Mouse (Mus musculus): ENCODE results near the gene Anapc4. TPM values are rescaled to one million over a fixed set of nuclear protein-coding genes. Genes with fewer than 3 reads are reported as not detected.
A peak's percentile ranks its signal among the peaks of the same experiment; 100 is the strongest.

Gene Anapc4
- polyA plus RNA-seq, 1 experiment, result 148 TPM

DNA sequence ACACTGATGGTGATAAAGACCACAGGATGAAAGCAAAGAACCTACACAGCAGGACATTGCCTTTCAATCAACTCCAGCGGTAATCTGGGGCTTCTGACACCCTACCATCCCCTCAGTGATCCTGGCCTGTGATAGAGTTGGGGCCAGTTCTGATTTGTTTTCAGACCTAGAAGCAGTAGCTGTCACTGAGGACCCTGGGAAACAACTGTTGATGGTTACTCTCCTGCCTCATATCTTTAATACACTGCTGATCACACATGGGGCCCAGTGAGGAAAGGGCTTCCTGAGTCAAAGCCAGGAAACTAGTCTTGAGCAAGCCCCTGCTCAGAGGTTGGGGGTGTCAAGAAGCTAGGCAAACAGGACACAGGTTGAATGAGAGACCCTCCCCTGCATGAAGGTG lies 37.6 kb downstream of the Anapc4 start:
- TF ChIP-seq POLR2A (IDR thresholded peaks at IDR 0.05; ENCODE audit: borderline replicate concordance, extremely low read depth, insufficient read depth, insufficient read length, poor library complexity, severe bottlenecking) (no peak), CTCF (IDR thresholded peaks at IDR 0.05; ENCODE audit: borderline replicate concordance, extremely low read depth, insufficient read depth, insufficient read length) (no peak)
- no peak for DNase-seq (ENCODE audit: low read depth)

GRCm38 (mm10) chr5:52871986-52872385 lies 38.2 kb downstream of the Anapc4 start:
- DNase-seq (ENCODE audit: low read depth), result no peak
- no peak for TF ChIP-seq CTCF (IDR thresholded peaks at IDR 0.05; ENCODE audit: borderline replicate concordance, extremely low read depth, insufficient read depth, insufficient read length)
- no peak for TF ChIP-seq POLR2A (IDR thresholded peaks at IDR 0.05; ENCODE audit: borderline replicate concordance, extremely low read depth, insufficient read depth, insufficient read length, poor library complexity, severe bottlenecking)

GRCm38 (mm10) chr5:52878847-52879246 lies 45.0 kb downstream of the Anapc4 start:
- peak; percentile 88 for DNase-seq (ENCODE audit: low read depth)

DNA sequence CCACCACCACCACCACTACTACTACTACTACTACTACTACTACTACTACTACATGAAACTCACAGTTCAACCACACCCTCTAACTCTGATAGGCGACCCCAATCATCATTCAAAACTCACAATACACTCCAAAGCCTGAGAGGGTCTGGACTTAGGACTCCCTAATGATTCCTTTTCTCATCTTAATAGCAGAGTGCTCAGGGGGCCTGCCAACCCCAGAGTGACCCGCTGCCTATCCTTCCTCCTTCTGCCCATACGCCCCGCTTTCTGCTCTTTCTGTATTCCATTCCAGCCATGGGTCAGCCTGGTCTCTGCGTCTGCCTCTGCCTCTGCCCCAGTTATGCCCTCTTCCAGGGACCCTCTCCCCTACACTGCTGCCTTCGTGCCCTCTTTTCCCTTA lies 46.1 kb downstream of the Anapc4 start:
- TF ChIP-seq CTCF (IDR thresholded peaks at IDR 0.05; ENCODE audit: borderline replicate concordance, extremely low read depth, insufficient read depth, insufficient read length) (no peak), POLR2A (IDR thresholded peaks at IDR 0.05; ENCODE audit: borderline replicate concordance, extremely low read depth, insufficient read depth, insufficient read length, poor library complexity, severe bottlenecking) (no peak)
- DNase-seq (ENCODE audit: low read depth), result no peak

More at GRCm38 (mm10) chr5:52878847-52879246, 45.0 kb downstream of the Anapc4 start:
- TF ChIP-seq CTCF (IDR thresholded peaks at IDR 0.05; ENCODE audit: borderline replicate concordance, extremely low read depth, insufficient read depth, insufficient read length) (peak; percentile 85), POLR2A (IDR thresholded peaks at IDR 0.05; ENCODE audit: borderline replicate concordance, extremely low read depth, insufficient read depth, insufficient read length, poor library complexity, severe bottlenecking) (no peak)

- no peak for TF ChIP-seq POLR2A (IDR thresholded peaks at IDR 0.05; ENCODE audit: borderline replicate concordance, extremely low read depth, insufficient read depth, insufficient read length, poor library complexity, severe bottlenecking)
- TF ChIP-seq CTCF (IDR thresholded peaks at IDR 0.05; ENCODE audit: borderline replicate concordance, extremely low read depth, insufficient read depth, insufficient read length), result no peak
- DNase-seq (ENCODE audit: low read depth), result no peak
Measured at GRCm38 (mm10) chr5:52882446-52882845, 48.6 kb downstream of the Anapc4 start.

DNA sequence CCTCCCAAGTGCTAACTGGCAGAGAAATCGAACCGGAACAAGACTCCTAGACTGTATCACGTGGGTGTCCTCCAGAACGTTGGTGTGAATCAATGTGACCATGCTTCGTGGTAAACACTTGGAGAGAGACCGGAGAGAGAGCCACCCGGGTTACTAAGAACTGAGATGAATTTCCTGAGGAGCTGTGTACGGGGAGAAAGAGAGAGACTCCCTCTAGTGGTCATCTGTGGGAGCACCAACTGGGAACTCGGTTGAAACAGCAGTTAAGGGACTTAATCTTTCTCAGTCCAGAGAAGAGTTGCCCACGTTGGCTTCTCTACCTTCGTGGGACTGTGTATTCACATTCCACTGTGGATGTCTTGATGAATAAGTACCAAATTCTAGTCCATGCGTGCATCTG lies 53.3 kb downstream of the Anapc4 start:
- peak; percentile 59 for DNase-seq (ENCODE audit: low read depth)
- peak; percentile 65; the same call in 1 of the 2 replicates for TF ChIP-seq CTCF (IDR thresholded peaks at IDR 0.05; ENCODE audit: borderline replicate concordance, extremely low read depth, insufficient read depth, insufficient read length)
- no peak for TF ChIP-seq POLR2A (IDR thresholded peaks at IDR 0.05; ENCODE audit: borderline replicate concordance, extremely low read depth, insufficient read depth, insufficient read length, poor library complexity, severe bottlenecking)

GRCm38 (mm10) chr5:52889919-52890318 lies 56.1 kb downstream of the Anapc4 start:
- DNase-seq (ENCODE audit: low read depth), result no peak
- no peak for TF ChIP-seq CTCF (IDR thresholded peaks at IDR 0.05; ENCODE audit: borderline replicate concordance, extremely low read depth, insufficient read depth, insufficient read length)
- no peak for TF ChIP-seq POLR2A (IDR thresholded peaks at IDR 0.05; ENCODE audit: borderline replicate concordance, extremely low read depth, insufficient read depth, insufficient read length, poor library complexity, severe bottlenecking)

- peak; percentile 11 for DNase-seq (ENCODE audit: low read depth)
- no peak for TF ChIP-seq CTCF (IDR thresholded peaks at IDR 0.05; ENCODE audit: borderline replicate concordance, extremely low read depth, insufficient read depth, insufficient read length)
- no peak for TF ChIP-seq POLR2A (IDR thresholded peaks at IDR 0.05; ENCODE audit: borderline replicate concordance, extremely low read depth, insufficient read depth, insufficient read length, poor library complexity, severe bottlenecking)
Measured at GRCm38 (mm10) chr5:52891949-52892835, 58.4 kb downstream of the Anapc4 start.

- no peak for DNase-seq (ENCODE audit: low read depth)
- no peak for TF ChIP-seq CTCF (IDR thresholded peaks at IDR 0.05; ENCODE audit: borderline replicate concordance, extremely low read depth, insufficient read depth, insufficient read length)
- no peak for TF ChIP-seq POLR2A (IDR thresholded peaks at IDR 0.05; ENCODE audit: borderline replicate concordance, extremely low read depth, insufficient read depth, insufficient read length, poor library complexity, severe bottlenecking)
Measured at GRCm38 (mm10) chr5:52893938-52894337, 60.1 kb downstream of the Anapc4 start.

DNA sequence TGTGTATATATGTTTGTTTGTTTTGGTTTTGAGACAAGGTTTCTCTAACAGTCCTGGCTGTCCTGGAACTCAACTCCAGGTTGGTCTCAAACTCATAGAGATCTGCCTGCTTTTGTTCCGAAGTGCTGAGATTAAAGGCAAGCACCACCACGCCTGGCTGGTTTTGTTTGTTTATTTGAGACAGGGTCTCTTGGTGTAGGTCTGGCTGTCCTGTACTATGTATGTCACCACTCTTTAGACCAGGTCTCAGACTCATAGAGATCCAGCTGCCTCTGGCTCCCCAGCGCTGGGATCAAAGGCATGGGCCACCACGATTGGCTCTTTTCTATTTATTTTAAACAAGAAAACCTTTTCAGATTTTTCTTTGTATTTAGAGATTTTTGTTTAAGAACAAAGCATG lies 70.4 kb downstream of the Anapc4 start:
- TF ChIP-seq POLR2A (IDR thresholded peaks at IDR 0.05; ENCODE audit: borderline replicate concordance, extremely low read depth, insufficient read depth, insufficient read length, poor library complexity, severe bottlenecking) (no peak), CTCF (IDR thresholded peaks at IDR 0.05; ENCODE audit: borderline replicate concordance, extremely low read depth, insufficient read depth, insufficient read length) (no peak)
- peak; percentile 5 for DNase-seq (ENCODE audit: low read depth)

DNA sequence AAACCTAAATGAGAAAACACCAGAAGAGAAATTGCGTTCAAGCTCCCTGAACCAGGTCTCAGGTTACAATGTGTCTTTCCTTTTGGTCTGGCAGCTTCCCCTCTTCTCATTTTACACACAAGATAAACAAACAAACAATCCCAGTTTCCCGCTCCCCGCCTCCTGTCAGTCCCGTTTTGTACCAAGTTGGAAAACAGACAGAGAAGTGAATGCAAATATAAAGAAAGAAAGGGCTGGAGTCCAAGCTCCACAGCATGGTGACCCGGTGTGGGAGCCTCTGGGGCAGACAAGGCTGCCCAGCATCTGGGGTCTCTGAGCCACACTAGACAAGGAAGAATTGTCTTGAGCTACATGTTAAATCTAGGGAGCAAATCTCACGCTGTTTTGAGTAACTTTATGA lies 70.9 kb downstream of the Anapc4 start:
- TF ChIP-seq POLR2A (IDR thresholded peaks at IDR 0.05; ENCODE audit: borderline replicate concordance, extremely low read depth, insufficient read depth, insufficient read length, poor library complexity, severe bottlenecking), result no peak
- no peak for TF ChIP-seq CTCF (IDR thresholded peaks at IDR 0.05; ENCODE audit: borderline replicate concordance, extremely low read depth, insufficient read depth, insufficient read length)
- DNase-seq (ENCODE audit: low read depth), result peak; percentile 61

GRCm38 (mm10) chr5:52908246-52908645 lies 74.4 kb downstream of the Anapc4 start:
- TF ChIP-seq CTCF (IDR thresholded peaks at IDR 0.05; ENCODE audit: borderline replicate concordance, extremely low read depth, insufficient read depth, insufficient read length) (no peak), POLR2A (IDR thresholded peaks at IDR 0.05; ENCODE audit: borderline replicate concordance, extremely low read depth, insufficient read depth, insufficient read length, poor library complexity, severe bottlenecking) (no peak)
- DNase-seq (ENCODE audit: low read depth), result no peak

Data from brain, embryonic 14.5 days (tissue).